Mouse (Mus musculus) ES-E14 (cell line): ENCODE results near the gene Rassf7. TPM values are rescaled to one million over a fixed set of nuclear protein-coding genes. Genes with fewer than 3 reads are reported as not detected.
"Not testable (repeated sequence)": the region's sequence is repeated elsewhere in the genome, so short reads cannot be mapped to it uniquely, and the experiment has no call there.

Experiments used
- DNase-seq: peaks from one replicate; pipeline ENCODE4 v3.0.0-alpha.2; 2013; ENCODE audit warnings: low read depth, low spot score
- H3K27ac ChIP-seq: 2 replicates; pipeline ENCODE4 v1.5.1; 2012; ENCODE audit warnings: low read depth, mild to moderate bottlenecking, low read length, moderate library complexity, mixed read lengths; ENCODE audit not compliant: poor library complexity, insufficient read depth, severe bottlenecking
- H3K36me3 ChIP-seq: 2 replicates; pipeline ENCODE4 v1.6.1; 2012; ENCODE audit warnings: mild to moderate bottlenecking, low read length, moderate library complexity, mixed read lengths; ENCODE audit not compliant: control insufficient read depth, poor library complexity, insufficient read depth, severe bottlenecking
- H3K4me1 ChIP-seq, 2 experiments: fragments of 150-350 bp in 1 of 2; sonication (generic) in 1 of 2; 2 replicates each; pipeline ENCODE4 v1.6.1; 2012; ENCODE audit warnings: low read length in 2 of 2, mild to moderate bottlenecking in 1 of 2, mixed read lengths in 1 of 2; ENCODE audit not compliant: control insufficient read depth in 2 of 2, insufficient read depth in 2 of 2, poor library complexity in 1 of 2
- H3K4me3 ChIP-seq, 2 experiments: fragments of 150-350 bp in 1 of 2; sonication (generic) in 1 of 2; 2 replicates each; pipeline ENCODE4 v1.5.1; 2012; ENCODE audit warnings: low read length in 2 of 2, low read depth in 1 of 2, mild to moderate bottlenecking in 1 of 2, mixed read lengths in 1 of 2; ENCODE audit not compliant: insufficient read depth in 1 of 2, poor library complexity in 1 of 2, severe bottlenecking in 1 of 2
- H3K9ac ChIP-seq: 2 replicates; pipeline ENCODE4 v1.6.1; 2012; ENCODE audit warnings: low read depth, mild to moderate bottlenecking, low read length, mixed read lengths; ENCODE audit not compliant: poor library complexity, insufficient read depth, severe bottlenecking
- H3K9me3 ChIP-seq: fragments of 150-350 bp; sonication (generic); 2 replicates; pipeline ENCODE4 v1.6.1; 2012; ENCODE audit warnings: low read depth, mild to moderate bottlenecking, low read length; ENCODE audit not compliant: control insufficient read depth, insufficient read depth
- CHD2 ChIP-seq: IDR thresholded peaks from 2 replicates; pipeline ENCODE4 v1.6.1; 2014; ENCODE audit warnings: mild to moderate bottlenecking, low read depth, low read length, inconsistent platforms
- HCFC1 ChIP-seq: IDR thresholded peaks from 2 replicates; pipeline ENCODE4 v1.6.1; 2012; ENCODE audit warnings: low read length, inconsistent platforms, borderline replicate concordance; ENCODE audit not compliant: insufficient read depth
- MAFK ChIP-seq: IDR thresholded peaks from 2 replicates; pipeline ENCODE4 v1.6.1; 2014; ENCODE audit warnings: mild to moderate bottlenecking, low read depth, low read length, inconsistent platforms; ENCODE audit not compliant: insufficient read depth
- ZC3H11A ChIP-seq: IDR thresholded peaks from 2 replicates; pipeline ENCODE4 v1.6.1; 2012; ENCODE audit warnings: low read depth, mild to moderate bottlenecking, inconsistent platforms, low read length, borderline replicate concordance
- ZNF384 ChIP-seq: IDR thresholded peaks from 2 replicates; pipeline ENCODE4 v1.6.1; 2012; ENCODE audit warnings: low read depth, low read length, inconsistent platforms
- in situ Hi-C, 2 experiments: fragments of 600-800 bp; cut with MboI; formaldehyde crosslinking; loops; one replicate each; pipeline ENCODE4 v1.15.1; 2025; ENCODE audit warnings: low sequenced_read_pairs in 2 of 2, inconsistent platforms in 1 of 2; ENCODE audit not compliant: unreplicated experiment in 2 of 2
- total RNA-seq: library from RNA; depleted of rRNA; stranded (reverse); fragments of 300-350 nt; gene quantifications from 2 replicates; pipeline ENCODE4 v1.2.3, GENCODE M21; 2012

Rassf7 gene
- total RNA-seq, 1 experiment: 32.2 TPM

- Histone ChIP-seq H3K36me3 (peaks cover 39% of the 10 kb centered on the region), H3K9ac (peak overlapping the region; percentile 23; the same call in 1 of the 2 replicates), H3K9me3 (no peaks in the 10 kb centered on the region), H3K27ac (no peak overlapping the region), H3K4me3 (no peak overlapping the region), H3K4me1 (peaks cover 0 to 6% of the 10 kb centered on the region in 2 experiments; a peak in 2 of 4 replicates)
- TF ChIP-seq ZC3H11A (no peak), CHD2 (no peak), HCFC1 (no peak), MAFK (no peak), ZNF384 (no peak)
- in situ Hi-C loops: no loop called here
- no peak for DNase-seq
These were observed 15.9 kb downstream of the Rassf7 start for GRCm38 (mm10) chr7:141231551-141231950.

- H3K27ac ChIP-seq, in situ Hi-C loops, H3K4me1 ChIP-seq, H3K9ac ChIP-seq, H3K4me3 ChIP-seq, DNase-seq, H3K9me3 ChIP-seq: not testable (repeated sequence)
- H3K36me3 ChIP-seq: peaks cover 42% of the 10 kb centered on the region
These were observed 34.8 kb downstream of the Rassf7 start for GRCm38 (mm10) chr7:141250486-141250885.

GRCm38 (mm10) chr7:141256159-141256558 lies 40.5 kb downstream of the Rassf7 start:
- Histone ChIP-seq H3K27ac (no peak overlapping the region), H3K9me3 (no peaks in the 10 kb centered on the region), H3K36me3 (peaks cover 68% of the 10 kb centered on the region), H3K9ac (no peak overlapping the region), H3K4me1 (no peaks in the 10 kb centered on the region), H3K4me3 (no peak overlapping the region)
- TF ChIP-seq ZC3H11A: no peak
- no peak for TF ChIP-seq CHD2
- no peak for TF ChIP-seq HCFC1
- no peak for TF ChIP-seq MAFK
- TF ChIP-seq ZNF384: no peak
- DNase-seq: no peak
- in situ Hi-C loops: no loop called here

GRCm38 (mm10) chr7:141261480-141261879 lies 45.8 kb downstream of the Rassf7 start:
- TF ChIP-seq MAFK (no peak), CHD2 (no peak), HCFC1 (no peak)

GRCm38 (mm10) chr7:141263640-141264039 lies 48.0 kb downstream of the Rassf7 start:
- TF ChIP-seq ZC3H11A (no peak), CHD2 (no peak), MAFK (no peak), HCFC1 (no peak), ZNF384 (no peak)
- H3K4me1 ChIP-seq: peaks cover 2 to 14% of the 10 kb centered on the region in 2 experiments; a peak in 2 of 4 replicates
- no peak overlapping the region for H3K4me3 ChIP-seq
- no peak overlapping the region for H3K9ac ChIP-seq
- no peaks in the 10 kb centered on the region for H3K9me3 ChIP-seq
- H3K27ac ChIP-seq: no peak overlapping the region
- in situ Hi-C loops: no loop called here
- H3K36me3 ChIP-seq: peaks cover 50% of the 10 kb centered on the region
- DNase-seq: no peak

More at GRCm38 (mm10) chr7:141261480-141261879, 45.8 kb downstream of the Rassf7 start:
- H3K9me3 ChIP-seq: no peaks in the 10 kb centered on the region
- H3K36me3 ChIP-seq: peaks cover 72% of the 10 kb centered on the region
- no peak overlapping the region for H3K9ac ChIP-seq
- peaks cover under 1 to 14% of the 10 kb centered on the region in 2 experiments; a peak in 2 of 4 replicates for H3K4me1 ChIP-seq
- no peak overlapping the region for H3K4me3 ChIP-seq
- DNase-seq: no peak
- in situ Hi-C loops: no loop called here
- no peak overlapping the region for H3K27ac ChIP-seq
